Mouse (Mus musculus): ENCODE data around the gene Col26a1. TPM values are rescaled to one million over a fixed set of nuclear protein-coding genes. Genes with fewer than 3 reads are reported as not detected.

Gene Col26a1
- polyA plus RNA-seq (2015; fragmentation: Nextera tagmentation; extraction: Ambion mirVana), result 1.6 and 2.2 TPM in 2 replicates

DNA sequence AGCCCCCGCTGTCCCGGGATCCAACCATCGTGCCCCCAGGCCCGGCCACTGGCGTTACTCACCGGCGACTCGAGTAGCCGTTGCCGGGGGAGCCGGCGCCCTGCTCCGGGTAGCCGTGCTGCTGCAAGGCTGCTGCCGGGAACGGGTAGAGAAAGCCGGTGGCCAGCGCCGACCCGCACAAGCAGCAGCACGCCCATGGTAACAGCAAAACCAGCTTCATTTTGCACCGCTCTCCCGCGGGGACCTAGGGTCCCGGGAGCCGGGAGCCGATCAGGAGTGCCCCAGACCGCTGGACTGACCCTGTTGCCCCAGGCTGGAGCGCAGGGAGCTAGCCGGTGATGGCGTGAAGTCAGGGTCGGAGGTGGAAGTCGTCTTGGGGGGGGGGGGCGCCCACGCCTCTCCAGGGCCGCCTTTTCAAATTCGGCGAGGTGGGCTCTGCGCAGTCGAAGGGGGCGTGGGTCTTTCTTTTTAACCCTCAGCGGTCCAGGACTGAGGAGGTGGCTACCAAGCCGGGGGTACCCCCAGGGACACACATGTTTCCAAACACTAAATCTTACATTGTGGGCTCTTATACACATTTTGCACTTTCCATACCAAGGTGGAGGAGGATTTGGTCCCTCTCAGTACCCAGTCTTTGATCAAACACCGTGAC, at the start of gene Col26a1:
Gene Col26a1 (minus strand): TSS at position 422 of the 652 bp plus-strand sequence.
- Histone ChIP-seq H3K4me1 (ENCODE audit: insufficient read depth, low read depth, low read length) (no peaks in the 10 kb centered on the region; the same call in 1 of the 2 replicates), H3K4me3 (ENCODE audit: low read depth, low read length) (peak within 1 kb of the TSS; percentile 31), H3K27me3 (replicated peaks; ENCODE audit: insufficient read depth, low read length) (peaks cover 28% of the 10 kb centered on the region), H3K36me3 (ENCODE audit: insufficient read depth, low read length) (no peaks in the 10 kb centered on the region), H3K27ac (ENCODE audit: low read length) (no peak within 1 kb of the TSS), H3K9me3 (ENCODE audit: low read length) (no peaks in the 10 kb centered on the region), H3K9ac (replicated peaks; ENCODE audit: low read depth) (no peak within 1 kb of the TSS), H3K4me2 (replicated peaks; ENCODE audit: low read depth, low read length) (peak within 1 kb of the TSS; percentile 47)
- DNase-seq (ENCODE audit: low spot score) (peak; percentile 11), ATAC-seq (no peak)
- 1% methylated on average over 41 of the region's 44 CpGs for WGBS
- no peak for TF ChIP-seq CTCF (IDR thresholded peaks at IDR 0.05)
- TF ChIP-seq EP300 (IDR thresholded peaks at IDR 0.05), result no peak

DNA sequence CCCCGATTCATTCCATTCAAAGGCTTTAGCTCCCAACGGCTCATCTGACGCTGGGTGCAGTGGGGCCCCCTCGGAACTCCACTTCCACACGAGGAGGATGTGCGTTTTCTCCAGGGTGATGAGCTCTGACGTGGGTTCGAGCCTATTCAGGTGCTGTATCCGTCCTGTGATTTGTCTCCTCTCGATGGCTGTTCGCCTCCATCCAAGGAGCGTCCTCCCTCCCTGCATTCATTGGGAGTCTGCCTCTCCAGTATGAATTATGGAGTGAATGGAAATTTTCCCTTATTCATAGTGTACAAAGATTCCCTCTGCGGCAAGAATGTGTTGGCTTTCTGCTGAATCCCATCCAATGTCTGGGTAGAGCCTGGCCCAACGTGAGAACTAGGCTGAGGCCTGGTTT, 48.9 kb upstream of the Col26a1 start:
- H3K4me3 ChIP-seq (ENCODE audit: low read depth, low read length), result no peak overlapping the region
- H3K9me3 ChIP-seq (ENCODE audit: low read length), result no peaks in the 10 kb centered on the region
- no peak overlapping the region for H3K9ac ChIP-seq (replicated peaks; ENCODE audit: low read depth)
- TF ChIP-seq CTCF (IDR thresholded peaks at IDR 0.05) (no peak), EP300 (IDR thresholded peaks at IDR 0.05) (no peak)
- DNase-seq (ENCODE audit: low spot score) (no peak), ATAC-seq (no peak)
- no peaks in the 10 kb centered on the region for H3K36me3 ChIP-seq (ENCODE audit: insufficient read depth, low read length)
- H3K4me1 ChIP-seq (ENCODE audit: insufficient read depth, low read depth, low read length), result no peaks in the 10 kb centered on the region
- H3K27ac ChIP-seq (ENCODE audit: low read length), result no peak overlapping the region
- H3K4me2 ChIP-seq (replicated peaks; ENCODE audit: low read depth, low read length), result no peak overlapping the region
- no peaks in the 10 kb centered on the region for H3K27me3 ChIP-seq (replicated peaks; ENCODE audit: insufficient read depth, low read length)
- 86% methylated on average over 14 of the region's 14 CpGs for WGBS

DNA sequence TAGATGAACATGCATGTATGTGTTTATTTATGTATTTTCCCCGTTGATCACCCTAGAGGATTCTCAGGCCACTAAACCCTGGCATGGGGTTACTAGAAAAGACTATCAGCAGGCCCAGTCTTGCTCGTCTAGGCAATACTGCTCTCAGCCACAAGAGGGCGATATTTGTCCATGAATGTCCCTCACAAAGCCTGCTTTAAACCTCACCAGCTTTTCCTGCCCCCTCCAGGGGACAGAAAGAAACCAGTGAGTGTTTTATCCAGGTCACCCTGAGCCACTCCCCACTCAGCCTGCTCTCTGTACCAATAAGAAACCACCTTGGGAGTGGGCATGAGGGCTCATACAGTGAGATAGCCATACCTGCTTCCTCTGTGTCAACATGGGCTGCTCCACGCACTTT, 46.1 kb upstream of the Col26a1 start:
- Histone ChIP-seq H3K9me3 (ENCODE audit: low read length) (no peaks in the 10 kb centered on the region), H3K27me3 (replicated peaks; ENCODE audit: insufficient read depth, low read length) (no peaks in the 10 kb centered on the region), H3K9ac (replicated peaks; ENCODE audit: low read depth) (no peak overlapping the region), H3K36me3 (ENCODE audit: insufficient read depth, low read length) (no peaks in the 10 kb centered on the region), H3K27ac (ENCODE audit: low read length) (no peak overlapping the region), H3K4me3 (ENCODE audit: low read depth, low read length) (no peak overlapping the region), H3K4me2 (replicated peaks; ENCODE audit: low read depth, low read length) (peak overlapping the region; percentile 35), H3K4me1 (ENCODE audit: insufficient read depth, low read depth, low read length) (no peaks in the 10 kb centered on the region)
- TF ChIP-seq CTCF (IDR thresholded peaks at IDR 0.05) (peak; percentile 97), EP300 (IDR thresholded peaks at IDR 0.05) (no peak)
- WGBS, result 17% methylated on average over 4 of the region's 4 CpGs
- DNase-seq (ENCODE audit: low spot score) (peak; percentile 91), ATAC-seq (peak; percentile 93)

DNA sequence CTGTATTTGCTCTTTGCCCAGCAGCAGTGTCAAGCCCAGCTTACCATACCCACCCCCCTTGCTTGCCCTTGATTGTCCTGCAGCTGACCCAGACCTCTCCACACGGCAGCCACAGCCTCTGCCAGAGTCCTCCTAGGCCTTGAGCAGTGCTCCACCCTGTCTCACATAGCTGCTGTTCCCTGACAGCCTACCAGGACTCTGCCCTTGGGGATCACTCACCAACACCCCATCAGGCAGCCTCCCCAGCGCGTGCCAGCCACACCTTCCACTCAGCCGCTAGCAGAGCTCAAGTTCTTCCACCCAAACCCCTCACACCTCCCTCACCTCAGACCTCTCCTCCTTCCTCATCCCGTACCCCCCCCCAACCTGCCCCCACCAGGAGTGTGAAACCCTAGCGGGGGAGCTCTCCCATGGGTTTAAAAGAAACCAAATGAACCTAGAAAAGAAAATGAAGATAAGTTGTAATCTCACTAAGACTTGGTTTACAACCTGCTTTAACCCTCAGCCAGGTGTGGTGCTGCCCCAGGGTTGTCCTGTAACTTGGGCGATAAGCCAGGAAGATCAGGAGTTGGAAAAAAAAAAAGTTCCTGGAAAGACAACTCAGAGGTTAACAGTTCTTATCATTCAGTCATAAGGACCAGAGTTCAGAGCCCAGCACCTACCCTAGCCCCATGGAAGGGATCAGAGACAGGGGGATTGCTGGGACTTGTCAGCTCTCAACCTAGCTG, 40.9 kb upstream of the Col26a1 start:
- no peaks in the 10 kb centered on the region for H3K36me3 ChIP-seq (ENCODE audit: insufficient read depth, low read length)
- H3K4me2 ChIP-seq (replicated peaks; ENCODE audit: low read depth, low read length), result no peak overlapping the region
- no peak for TF ChIP-seq EP300 (IDR thresholded peaks at IDR 0.05)
- TF ChIP-seq CTCF (IDR thresholded peaks at IDR 0.05), result no peak
- no peak overlapping the region for H3K4me3 ChIP-seq (ENCODE audit: low read depth, low read length)
- H3K9me3 ChIP-seq (ENCODE audit: low read length), result no peaks in the 10 kb centered on the region
- WGBS, result 38% methylated on average over 7 of the region's 7 CpGs
- DNase-seq (ENCODE audit: low spot score), result peak; percentile 16
- no peak overlapping the region for H3K27ac ChIP-seq (ENCODE audit: low read length)
- H3K4me1 ChIP-seq (ENCODE audit: insufficient read depth, low read depth, low read length), result no peaks in the 10 kb centered on the region
- H3K27me3 ChIP-seq (replicated peaks; ENCODE audit: insufficient read depth, low read length), result no peaks in the 10 kb centered on the region
- ATAC-seq, result peak; percentile 59
- H3K9ac ChIP-seq (replicated peaks; ENCODE audit: low read depth), result no peak overlapping the region

DNA sequence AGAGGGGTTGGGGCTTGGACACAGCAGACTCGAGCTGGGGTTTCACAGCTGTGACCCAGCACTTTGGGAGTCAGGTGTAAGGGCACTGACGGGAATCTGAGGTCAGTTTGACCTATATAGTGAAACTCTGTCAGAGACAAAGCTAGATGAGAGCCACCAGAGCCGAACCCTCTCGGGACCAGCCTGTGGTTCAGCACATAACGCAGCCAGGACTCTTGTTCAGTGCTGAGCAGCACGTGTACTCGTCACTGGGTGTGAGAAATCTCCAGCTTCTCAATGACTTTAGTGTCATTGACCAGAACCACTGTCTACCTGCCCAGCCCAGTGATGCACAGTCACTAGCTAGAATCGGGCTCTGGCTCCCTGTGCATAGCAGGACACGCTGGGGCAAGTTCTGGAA, 39.8 kb upstream of the Col26a1 start:
- no peak for DNase-seq (ENCODE audit: low spot score)
- TF ChIP-seq CTCF (IDR thresholded peaks at IDR 0.05), result no peak
- no peak for TF ChIP-seq EP300 (IDR thresholded peaks at IDR 0.05)
- no peaks in the 10 kb centered on the region for H3K36me3 ChIP-seq (ENCODE audit: insufficient read depth, low read length)
- H3K27me3 ChIP-seq (replicated peaks; ENCODE audit: insufficient read depth, low read length), result no peaks in the 10 kb centered on the region
- WGBS, result 82% methylated on average over 9 of the region's 9 CpGs
- no peak overlapping the region for H3K9ac ChIP-seq (replicated peaks; ENCODE audit: low read depth)
- H3K9me3 ChIP-seq (ENCODE audit: low read length), result no peaks in the 10 kb centered on the region
- H3K4me2 ChIP-seq (replicated peaks; ENCODE audit: low read depth, low read length), result no peak overlapping the region
- H3K4me1 ChIP-seq (ENCODE audit: insufficient read depth, low read depth, low read length), result no peaks in the 10 kb centered on the region
- H3K4me3 ChIP-seq (ENCODE audit: low read depth, low read length), result no peak overlapping the region
- H3K27ac ChIP-seq (ENCODE audit: low read length), result no peak overlapping the region
- no peak for ATAC-seq

DNA sequence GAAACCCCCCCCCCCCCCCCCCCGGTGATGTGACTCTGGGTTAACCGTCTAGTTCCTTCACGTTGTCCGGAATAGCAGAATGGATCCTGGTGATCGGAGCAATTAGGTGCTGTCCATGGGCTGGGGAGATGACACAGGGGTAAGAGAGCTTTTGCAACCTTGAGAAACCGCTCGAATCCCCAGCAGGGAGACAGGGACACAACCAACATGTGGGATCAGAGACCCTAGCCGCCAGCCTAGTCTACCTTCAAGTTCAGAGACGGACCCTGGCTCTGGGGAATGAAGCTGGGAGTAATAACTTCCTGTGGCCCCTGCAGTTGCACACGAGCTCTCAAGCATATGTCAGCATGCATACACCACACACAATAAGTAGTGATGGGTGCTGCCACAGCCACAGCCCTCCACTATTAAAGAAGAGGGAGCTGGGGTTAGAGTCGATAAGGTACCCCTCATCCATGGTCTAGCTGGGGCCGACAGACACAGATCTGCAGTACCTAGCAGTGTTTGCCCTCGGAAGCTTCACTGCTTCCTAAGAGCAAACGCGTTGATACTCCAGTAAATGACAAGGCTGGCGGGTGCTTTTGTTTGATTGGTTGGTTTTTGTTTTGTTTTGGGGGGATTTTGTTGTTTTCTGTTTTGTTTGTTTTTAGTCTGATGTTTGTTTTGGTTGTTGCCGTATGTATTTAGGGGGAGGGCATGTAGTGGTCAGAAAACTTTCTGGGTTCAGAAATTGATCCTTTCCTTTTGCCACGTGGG, 36.7 kb upstream of the Col26a1 start:
- DNase-seq (ENCODE audit: low spot score), result no peak
- WGBS, result 20% methylated on average over 14 of the region's 18 CpGs
- no peak overlapping the region for H3K27ac ChIP-seq (ENCODE audit: low read length)

More for the DNA sequence above, 36.7 kb upstream of the Col26a1 start:
- no peak for TF ChIP-seq CTCF (IDR thresholded peaks at IDR 0.05)
- TF ChIP-seq EP300 (IDR thresholded peaks at IDR 0.05), result no peak
- Histone ChIP-seq H3K9ac (replicated peaks; ENCODE audit: low read depth) (peak overlapping the region; percentile 41; the same call in 1 of the 2 replicates), H3K36me3 (ENCODE audit: insufficient read depth, low read length) (no peaks in the 10 kb centered on the region), H3K4me3 (ENCODE audit: low read depth, low read length) (peak overlapping the region; percentile 65), H3K27me3 (replicated peaks; ENCODE audit: insufficient read depth, low read length) (no peaks in the 10 kb centered on the region), H3K4me1 (ENCODE audit: insufficient read depth, low read depth, low read length) (no peaks in the 10 kb centered on the region), H3K9me3 (ENCODE audit: low read length) (no peaks in the 10 kb centered on the region), H3K4me2 (replicated peaks; ENCODE audit: low read depth, low read length) (peak overlapping the region; percentile 85)
- 0 out of 2 replicates have a peak, but pooled peaks have one; percentile 1 for ATAC-seq

All from lung, postnatal 0 days (tissue).